Mouse (Mus musculus): ENCODE measurements at regions not wholly inside any gene's neighbourhood (a gene's known extent, or its start where the extent isn't known, plus 50 kb on each side); places are given as distances from the start of the nearest gene placed in this dataset.

DNA sequence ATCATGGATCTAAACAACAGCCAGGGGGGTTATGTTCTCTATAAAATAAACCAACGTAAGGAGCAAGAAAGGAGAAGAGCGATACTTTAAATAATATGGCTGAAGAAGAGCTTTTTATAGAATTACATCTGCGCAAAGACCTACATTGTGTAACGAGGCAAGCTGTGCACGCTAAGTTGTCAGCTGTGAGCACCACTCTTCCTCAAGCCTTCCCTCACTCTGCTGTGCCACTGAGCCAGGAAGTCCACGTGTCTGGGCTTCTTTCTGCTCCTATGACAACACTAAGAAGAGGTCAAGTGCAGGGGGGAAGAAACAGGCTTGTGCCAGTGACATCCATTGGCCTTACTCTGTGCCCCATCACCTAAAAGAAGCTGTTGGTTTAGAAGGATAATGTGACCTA lies 75.6 kb upstream of the Actbl2 start:
- no peak overlapping the region for H3K9ac ChIP-seq (ENCODE audit: low read length)
- no peaks in the 10 kb centered on the region for H3K9me3 ChIP-seq (ENCODE audit: control insufficient read depth, low read length)
- H3K27me3 ChIP-seq (ENCODE audit: control insufficient read depth, insufficient read depth, low read length), result no peaks in the 10 kb centered on the region
- H3K4me3 ChIP-seq (ENCODE audit: control insufficient read depth in 1 of 2, insufficient read depth in 1 of 2, low read depth in 1 of 2, low read length in 2 of 2), result no peak overlapping the region
- ATAC-seq (ENCODE audit: insufficient number of reproducible peaks, insufficient read depth, low FRiP score, low read depth), result no peak
- H3K27ac ChIP-seq (replicated peaks in 1 of 2; ENCODE audit: control insufficient read depth in 1 of 2, insufficient read depth in 1 of 2, low read depth in 2 of 2, low read length in 2 of 2), result no peak overlapping the region
- no peaks in the 10 kb centered on the region for H3K4me1 ChIP-seq (ENCODE audit: control insufficient read depth in 2 of 2, insufficient read depth in 2 of 2, low read length in 2 of 2)
- H3K4me2 ChIP-seq (ENCODE audit: low read length), result no peak overlapping the region
- no peaks in the 10 kb centered on the region for H3K36me3 ChIP-seq (ENCODE audit: control insufficient read depth, insufficient read depth, low read length)
- 75% methylated on average over 6 of the region's 6 CpGs for WGBS

DNA sequence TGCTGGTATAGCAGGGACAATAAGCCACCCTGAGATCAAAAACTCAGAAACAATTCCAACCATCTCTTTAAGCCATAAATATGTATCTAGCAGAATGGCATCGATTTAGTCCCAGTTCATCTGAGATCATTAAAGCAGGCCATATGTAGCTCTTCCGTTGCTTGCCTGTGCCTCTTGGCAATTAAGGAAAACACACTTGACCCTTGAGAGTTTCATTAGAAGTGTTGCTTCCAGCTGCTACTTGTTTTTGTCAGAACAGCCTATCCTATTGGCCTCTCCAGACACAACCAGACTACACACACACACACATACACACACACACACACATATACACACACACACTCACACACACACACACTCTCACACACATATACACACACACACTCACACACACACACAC lies 71.5 kb upstream of the Actbl2 start:
- Histone ChIP-seq H3K27ac (replicated peaks in 1 of 2; ENCODE audit: control insufficient read depth in 1 of 2, insufficient read depth in 1 of 2, low read depth in 2 of 2, low read length in 2 of 2) (no peak overlapping the region), H3K9ac (ENCODE audit: low read length) (no peak overlapping the region), H3K9me3 (ENCODE audit: control insufficient read depth, low read length) (no peaks in the 10 kb centered on the region), H3K27me3 (ENCODE audit: control insufficient read depth, insufficient read depth, low read length) (no peaks in the 10 kb centered on the region), H3K4me1 (ENCODE audit: control insufficient read depth in 2 of 2, insufficient read depth in 2 of 2, low read length in 2 of 2) (no peaks in the 10 kb centered on the region), H3K4me2 (ENCODE audit: low read length) (no peak overlapping the region), H3K36me3 (ENCODE audit: control insufficient read depth, insufficient read depth, low read length) (no peaks in the 10 kb centered on the region), H3K4me3 (ENCODE audit: control insufficient read depth in 1 of 2, insufficient read depth in 1 of 2, low read depth in 1 of 2, low read length in 2 of 2) (no peak overlapping the region)
- ATAC-seq (ENCODE audit: insufficient number of reproducible peaks, insufficient read depth, low FRiP score, low read depth), result no peak
- WGBS, result 88% methylated on average over 2 of the region's 2 CpGs

DNA sequence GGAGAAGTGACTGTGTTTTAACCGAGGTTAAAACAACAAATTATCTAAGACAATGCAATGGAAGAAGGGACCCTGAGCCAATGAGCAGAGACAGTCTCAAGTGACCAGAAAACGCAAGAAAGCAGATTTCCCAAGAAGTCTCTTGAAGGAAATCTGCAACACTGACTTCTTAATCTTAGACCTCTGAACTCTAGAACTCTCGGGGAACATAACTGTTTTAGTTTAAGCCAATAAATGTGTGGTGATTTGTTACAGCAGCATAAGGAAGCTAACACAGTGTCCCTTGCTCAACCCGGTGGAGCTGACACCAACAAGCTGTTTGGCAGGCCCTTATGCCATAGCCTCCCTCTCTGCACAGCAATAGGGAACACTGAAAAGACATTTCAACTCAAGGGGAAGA lies 69.0 kb upstream of the Actbl2 start:
- Histone ChIP-seq H3K27ac (replicated peaks in 1 of 2; ENCODE audit: control insufficient read depth in 1 of 2, insufficient read depth in 1 of 2, low read depth in 2 of 2, low read length in 2 of 2) (no peak overlapping the region), H3K4me3 (ENCODE audit: control insufficient read depth in 1 of 2, insufficient read depth in 1 of 2, low read depth in 1 of 2, low read length in 2 of 2) (no peak overlapping the region), H3K36me3 (ENCODE audit: control insufficient read depth, insufficient read depth, low read length) (no peaks in the 10 kb centered on the region), H3K4me1 (ENCODE audit: control insufficient read depth in 2 of 2, insufficient read depth in 2 of 2, low read length in 2 of 2) (no peaks in the 10 kb centered on the region), H3K4me2 (ENCODE audit: low read length) (no peak overlapping the region), H3K27me3 (ENCODE audit: control insufficient read depth, insufficient read depth, low read length) (no peaks in the 10 kb centered on the region), H3K9ac (ENCODE audit: low read length) (no peak overlapping the region), H3K9me3 (ENCODE audit: control insufficient read depth, low read length) (no peaks in the 10 kb centered on the region)
- WGBS, result 62% methylated on average over 4 of the region's 4 CpGs
- no peak for ATAC-seq (ENCODE audit: insufficient number of reproducible peaks, insufficient read depth, low FRiP score, low read depth)

DNA sequence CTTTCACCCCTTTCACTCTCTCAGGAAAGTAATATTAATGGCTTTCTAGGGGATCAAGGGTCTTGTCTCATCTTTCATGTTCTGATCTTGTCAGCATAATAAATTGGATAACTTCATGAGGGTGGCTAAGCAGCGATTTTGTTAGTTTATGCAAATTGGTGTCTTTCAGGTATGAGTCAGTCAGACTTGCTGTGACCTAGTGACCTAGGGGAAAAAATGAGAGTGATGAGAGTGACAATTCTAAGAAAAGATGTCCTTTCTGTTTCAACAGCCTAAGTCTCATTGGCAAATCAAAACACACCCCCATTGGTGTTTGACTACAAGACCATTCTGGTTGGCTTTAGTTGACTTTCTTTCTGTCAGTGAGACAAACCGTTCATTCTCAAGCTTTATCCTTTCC lies 68.0 kb upstream of the Actbl2 start:
- no peaks in the 10 kb centered on the region for H3K36me3 ChIP-seq (ENCODE audit: control insufficient read depth, insufficient read depth, low read length)
- 79% methylated on average over 2 of the region's 2 CpGs for WGBS
- no peak overlapping the region for H3K9ac ChIP-seq (ENCODE audit: low read length)
- H3K4me3 ChIP-seq (ENCODE audit: control insufficient read depth in 1 of 2, insufficient read depth in 1 of 2, low read depth in 1 of 2, low read length in 2 of 2), result no peak overlapping the region
- no peak overlapping the region for H3K4me2 ChIP-seq (ENCODE audit: low read length)
- ATAC-seq (ENCODE audit: insufficient number of reproducible peaks, insufficient read depth, low FRiP score, low read depth), result no peak
- no peaks in the 10 kb centered on the region for H3K9me3 ChIP-seq (ENCODE audit: control insufficient read depth, low read length)
- H3K4me1 ChIP-seq (ENCODE audit: control insufficient read depth in 2 of 2, insufficient read depth in 2 of 2, low read length in 2 of 2), result no peaks in the 10 kb centered on the region
- H3K27me3 ChIP-seq (ENCODE audit: control insufficient read depth, insufficient read depth, low read length), result no peaks in the 10 kb centered on the region
- H3K27ac ChIP-seq (replicated peaks in 1 of 2; ENCODE audit: control insufficient read depth in 1 of 2, insufficient read depth in 1 of 2, low read depth in 2 of 2, low read length in 2 of 2), result no peak overlapping the region

DNA sequence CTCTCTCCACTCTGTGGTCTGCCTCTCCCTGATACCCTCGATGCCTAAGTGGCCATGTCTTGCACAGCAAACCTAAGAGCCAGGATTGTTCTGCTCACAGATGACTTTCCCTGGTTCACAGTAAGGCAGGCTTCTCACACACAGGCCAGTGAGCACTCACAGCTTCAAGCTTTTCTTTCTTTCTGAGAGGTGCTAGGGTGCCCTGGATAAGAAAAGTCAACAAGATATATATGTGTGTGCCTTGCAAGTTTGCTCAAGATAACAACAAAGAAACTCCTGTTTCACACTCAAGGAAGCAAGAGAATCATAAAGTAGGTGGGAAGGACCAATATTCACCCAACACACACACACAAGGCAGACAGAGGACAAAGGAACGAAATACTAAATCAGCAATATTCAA lies 60.9 kb upstream of the Actbl2 start:
- ATAC-seq (ENCODE audit: insufficient number of reproducible peaks, insufficient read depth, low FRiP score, low read depth), result no peak

DNA sequence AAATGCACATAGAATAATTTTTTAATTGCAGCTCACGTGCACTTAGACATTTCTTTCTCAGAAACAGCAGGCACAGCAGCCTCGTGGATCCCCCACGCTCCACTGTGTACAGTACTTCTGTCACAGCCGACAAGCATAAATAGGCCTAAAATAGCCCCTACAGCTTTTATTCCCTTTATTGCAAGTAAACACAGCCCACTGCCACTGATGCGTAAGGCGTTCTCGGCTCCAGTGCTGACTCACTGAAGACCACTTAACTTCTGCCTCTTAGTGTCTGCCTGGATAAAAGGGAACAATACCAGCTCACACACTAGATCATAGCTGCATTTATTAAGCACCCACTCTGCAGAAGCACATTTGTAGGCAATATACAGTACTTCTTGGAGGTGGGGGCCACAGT lies 60.5 kb upstream of the Actbl2 start:
- H3K4me1 ChIP-seq (ENCODE audit: control insufficient read depth in 2 of 2, insufficient read depth in 2 of 2, low read length in 2 of 2), result no peaks in the 10 kb centered on the region
- ATAC-seq (ENCODE audit: insufficient number of reproducible peaks, insufficient read depth, low FRiP score, low read depth), result no peak
- no peak overlapping the region for H3K9ac ChIP-seq (ENCODE audit: low read length)
- H3K4me3 ChIP-seq (ENCODE audit: control insufficient read depth in 1 of 2, insufficient read depth in 1 of 2, low read depth in 1 of 2, low read length in 2 of 2), result no peak overlapping the region
- no peaks in the 10 kb centered on the region for H3K9me3 ChIP-seq (ENCODE audit: control insufficient read depth, low read length)
- no peaks in the 10 kb centered on the region for H3K27me3 ChIP-seq (ENCODE audit: control insufficient read depth, insufficient read depth, low read length)
- H3K4me2 ChIP-seq (ENCODE audit: low read length), result no peak overlapping the region
- H3K36me3 ChIP-seq (ENCODE audit: control insufficient read depth, insufficient read depth, low read length), result no peaks in the 10 kb centered on the region
- 64% methylated on average over 7 of the region's 7 CpGs for WGBS
- no peak overlapping the region for H3K27ac ChIP-seq (replicated peaks in 1 of 2; ENCODE audit: control insufficient read depth in 1 of 2, insufficient read depth in 1 of 2, low read depth in 2 of 2, low read length in 2 of 2)

More for the DNA sequence above, 60.9 kb upstream of the Actbl2 start:
- no peak overlapping the region for H3K4me3 ChIP-seq (ENCODE audit: control insufficient read depth in 1 of 2, insufficient read depth in 1 of 2, low read depth in 1 of 2, low read length in 2 of 2)
- no peaks in the 10 kb centered on the region for H3K4me1 ChIP-seq (ENCODE audit: control insufficient read depth in 2 of 2, insufficient read depth in 2 of 2, low read length in 2 of 2)
- H3K36me3 ChIP-seq (ENCODE audit: control insufficient read depth, insufficient read depth, low read length), result no peaks in the 10 kb centered on the region
- no peaks in the 10 kb centered on the region for H3K9me3 ChIP-seq (ENCODE audit: control insufficient read depth, low read length)
- no peak overlapping the region for H3K27ac ChIP-seq (replicated peaks in 1 of 2; ENCODE audit: control insufficient read depth in 1 of 2, insufficient read depth in 1 of 2, low read depth in 2 of 2, low read length in 2 of 2)
- 55% methylated on average over 2 of the region's 2 CpGs for WGBS
- no peaks in the 10 kb centered on the region for H3K27me3 ChIP-seq (ENCODE audit: control insufficient read depth, insufficient read depth, low read length)
- H3K4me2 ChIP-seq (ENCODE audit: low read length), result no peak overlapping the region
- no peak overlapping the region for H3K9ac ChIP-seq (ENCODE audit: low read length)

DNA sequence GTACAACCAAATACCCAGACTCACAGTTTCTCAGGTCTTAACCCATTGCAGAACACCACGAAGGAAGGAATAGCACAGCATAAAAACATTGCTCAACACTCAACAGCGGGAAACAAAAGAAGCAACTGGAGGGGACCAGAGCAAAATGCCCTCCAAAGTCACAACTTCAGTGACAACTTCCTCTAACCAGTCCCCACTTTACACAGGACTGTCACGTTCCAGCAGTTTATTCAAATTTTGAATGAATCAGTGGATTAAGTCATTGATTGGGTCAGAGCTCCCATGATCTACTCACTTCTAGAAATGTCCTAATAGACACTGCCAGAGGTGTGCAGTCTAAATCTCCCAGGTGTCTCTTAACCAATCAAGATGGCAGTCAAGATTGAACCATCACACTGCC lies 53.3 kb upstream of the Actbl2 start:
- H3K4me3 ChIP-seq (ENCODE audit: control insufficient read depth in 1 of 2, insufficient read depth in 1 of 2, low read depth in 1 of 2, low read length in 2 of 2), result no peak overlapping the region
- H3K9ac ChIP-seq (ENCODE audit: low read length), result no peak overlapping the region
- H3K4me1 ChIP-seq (ENCODE audit: control insufficient read depth in 2 of 2, insufficient read depth in 2 of 2, low read length in 2 of 2), result peaks cover 0 to 2% of the 10 kb centered on the region in 2 experiments; a peak in 2 of 4 replicates
- H3K9me3 ChIP-seq (ENCODE audit: control insufficient read depth, low read length), result no peaks in the 10 kb centered on the region
- ATAC-seq (ENCODE audit: insufficient number of reproducible peaks, insufficient read depth, low FRiP score, low read depth), result no peak
- no peak overlapping the region for H3K27ac ChIP-seq (replicated peaks in 1 of 2; ENCODE audit: control insufficient read depth in 1 of 2, insufficient read depth in 1 of 2, low read depth in 2 of 2, low read length in 2 of 2)
- WGBS, result 81% methylated on average over 3 of the region's 3 CpGs
- H3K4me2 ChIP-seq (ENCODE audit: low read length), result no peak overlapping the region
- H3K36me3 ChIP-seq (ENCODE audit: control insufficient read depth, insufficient read depth, low read length), result no peaks in the 10 kb centered on the region
- H3K27me3 ChIP-seq (ENCODE audit: control insufficient read depth, insufficient read depth, low read length), result no peaks in the 10 kb centered on the region

DNA sequence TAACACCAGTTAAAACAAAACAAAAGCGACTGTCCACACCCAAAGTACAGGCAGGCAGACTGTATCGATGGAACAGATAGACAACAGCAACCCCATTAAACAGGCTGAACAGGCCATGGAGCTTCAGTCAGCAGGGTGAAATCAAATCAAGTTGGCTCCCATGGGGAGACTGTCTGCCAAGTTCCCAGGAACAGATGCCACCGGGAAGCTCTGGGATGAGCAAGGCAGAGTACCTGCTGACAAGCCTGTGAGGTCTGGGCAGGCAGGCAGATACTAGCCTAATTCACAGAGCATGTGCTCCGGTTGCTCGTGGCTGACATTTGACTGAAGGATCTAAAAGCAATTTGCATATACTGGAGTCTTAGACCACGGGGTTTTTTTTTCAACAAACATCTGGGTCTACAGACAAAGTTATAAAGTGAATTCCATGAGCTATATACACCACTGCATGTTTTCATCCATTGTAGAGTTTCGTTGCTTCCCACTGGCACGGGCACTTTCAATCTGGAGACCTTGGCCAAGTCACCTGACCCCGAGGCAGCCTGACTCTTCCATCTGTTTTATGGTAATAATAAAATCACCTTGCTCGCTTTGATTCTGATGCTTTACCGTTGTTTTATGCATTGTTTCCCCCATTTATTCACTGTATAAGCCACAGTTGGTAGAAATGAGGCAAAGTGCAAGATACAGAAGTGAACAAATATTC lies 50.1 kb upstream of the Actbl2 start:
- Histone ChIP-seq H3K27me3 (ENCODE audit: control insufficient read depth, insufficient read depth, low read length) (no peaks in the 10 kb centered on the region), H3K4me1 (ENCODE audit: control insufficient read depth in 2 of 2, insufficient read depth in 2 of 2, low read length in 2 of 2) (peaks cover 0 to 2% of the 10 kb centered on the region in 2 experiments; a peak in 2 of 4 replicates), H3K36me3 (ENCODE audit: control insufficient read depth, insufficient read depth, low read length) (no peaks in the 10 kb centered on the region), H3K9me3 (ENCODE audit: control insufficient read depth, low read length) (no peaks in the 10 kb centered on the region), H3K4me2 (ENCODE audit: low read length) (no peak overlapping the region), H3K9ac (ENCODE audit: low read length) (no peak overlapping the region), H3K27ac (replicated peaks in 1 of 2; ENCODE audit: control insufficient read depth in 1 of 2, insufficient read depth in 1 of 2, low read depth in 2 of 2, low read length in 2 of 2) (no peak overlapping the region), H3K4me3 (ENCODE audit: control insufficient read depth in 1 of 2, insufficient read depth in 1 of 2, low read depth in 1 of 2, low read length in 2 of 2) (no peak overlapping the region)
- no peak for ATAC-seq (ENCODE audit: insufficient number of reproducible peaks, insufficient read depth, low FRiP score, low read depth)
- WGBS, result 72% methylated on average over 11 of the region's 11 CpGs

All from heart, embryonic 14.5 days (tissue).